Mouse (Mus musculus): ENCODE data around the gene Vsx2. TPM values are rescaled to one million over a fixed set of nuclear protein-coding genes. Genes with fewer than 3 reads are reported as not detected.

The Vsx2 gene
- polyA plus RNA-seq (2012; fragmentation: generic; extraction: Trizol) = under 1 TPM in 1 of 2 experiments, not detected in 1; 0.01 TPM

GRCm38 (mm10) chr12:84569336-84569970 is at the start of gene Vsx2:
Gene Vsx2 (plus strand): TSS chr12:84569762.

GRCm38 (mm10) chr12:84616977-84617630 is 47.5 kb downstream of the Vsx2 start, which contains the start of gene Abcd4:
Gene Abcd4 (minus strand): TSS chr12:84617413.

GRCm38 (mm10) chr12:84640654-84641053 is 71.1 kb downstream of the Vsx2 start, which contains the start of gene Vrtn:
Gene Vrtn (plus strand): TSS chr12:84641019.

Other genes starting within 250 kb of the Vsx2 start
- gene Coq6, start 208.1 kb upstream of the Vsx2 start, polyA plus RNA-seq (2012; fragmentation: generic; extraction: Trizol) = 10 to 100 TPM; 27.8 to 35.6 TPM
- gene Fam161b, start 207.9 kb upstream of the Vsx2 start, polyA plus RNA-seq (2012; fragmentation: generic; extraction: Trizol) = under 1 TPM; 0.07 to 0.90 TPM
- gene Entpd5, start 160.7 kb upstream of the Vsx2 start, polyA plus RNA-seq (2012; fragmentation: generic; extraction: Trizol) = 1 to 10 TPM in 1 of 2 experiments, under 1 TPM in 1; 0.91 to 3.7 TPM
- gene Bbof1, start 160.7 kb upstream of the Vsx2 start, polyA plus RNA-seq (2012; fragmentation: generic; extraction: Trizol) = under 1 TPM; 0.02 to 0.41 TPM
- 1 to 10 TPM in 1 of 2 experiments, under 1 TPM in 1; 0.15 to 1.2 TPM for gene Rnf113a2, start 152.6 kb upstream of the Vsx2 start, polyA plus RNA-seq (2012; fragmentation: generic; extraction: Trizol)
- gene Aldh6a1, start 118.8 kb upstream of the Vsx2 start, polyA plus RNA-seq (2012; fragmentation: generic; extraction: Trizol) = 1 to 10 TPM in 1 of 2 experiments, under 1 TPM in 1; 0.15 to 7.4 TPM
- 1 to 10 TPM in 1 of 2 experiments, under 1 TPM in 1; 0.30 to 2.5 TPM for gene Lin52, start 118.3 kb upstream of the Vsx2 start, polyA plus RNA-seq (2012; fragmentation: generic; extraction: Trizol)
- 10 to 100 TPM in 1 of 2 experiments, 1 to 10 TPM in 1; 4.1 to 12.5 TPM for gene Abcd4, start 47.7 kb downstream of the Vsx2 start, polyA plus RNA-seq (2012; fragmentation: generic; extraction: Trizol)
- not detected for gene Vrtn, start 71.3 kb downstream of the Vsx2 start, polyA plus RNA-seq (2012; fragmentation: generic; extraction: Trizol)
- gene Syndig1l, start 129.1 kb downstream of the Vsx2 start, polyA plus RNA-seq (2012; fragmentation: generic; extraction: Trizol) = not detected
- 100 to 1,000 TPM; 143 to 190 TPM for gene Npc2, start 203.4 kb downstream of the Vsx2 start, polyA plus RNA-seq (2012; fragmentation: generic; extraction: Trizol)
- 10 to 100 TPM; 12.0 to 32.2 TPM for gene Isca2, start 203.5 kb downstream of the Vsx2 start, polyA plus RNA-seq (2012; fragmentation: generic; extraction: Trizol)

Data from C3H10T1/2 (cell line).